Mouse (Mus musculus): ENCODE measurements around the gene Tasp1.
"Not testable (repeated sequence)": the region's sequence is repeated elsewhere in the genome, so short reads cannot be mapped to it uniquely, and the experiment has no call there.

Tasp1 gene

DNA sequence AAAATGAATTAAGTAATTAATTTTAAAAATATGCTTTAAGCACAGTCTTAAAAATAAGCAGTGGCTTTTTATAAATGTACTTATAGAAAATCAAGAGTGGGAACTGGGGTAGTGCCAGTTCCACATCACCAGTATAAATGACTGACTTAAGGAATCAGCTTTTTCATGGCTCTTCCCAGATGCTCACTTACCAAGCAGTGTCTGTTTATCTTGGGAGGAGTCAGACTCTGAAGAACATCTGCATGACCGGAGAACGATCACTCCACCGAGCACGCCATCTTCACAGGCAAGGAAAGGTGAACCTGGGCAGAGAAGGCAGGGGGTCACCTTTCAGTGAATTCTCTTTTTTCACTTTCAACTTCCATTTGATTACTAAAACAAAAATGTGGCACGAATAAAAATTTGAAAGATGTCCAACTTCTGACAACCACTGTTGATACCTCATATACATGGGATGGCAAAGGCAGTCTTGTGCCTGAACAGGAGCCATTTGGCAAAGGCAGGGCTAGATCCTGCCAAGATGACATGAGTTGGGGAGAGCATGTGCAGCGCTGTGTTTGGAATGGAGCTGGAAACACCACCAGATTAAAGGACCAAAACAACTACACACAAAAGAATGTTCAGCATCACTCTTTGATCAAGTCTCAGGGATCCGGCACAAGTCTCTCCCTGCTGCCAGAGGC is 182.9 kb downstream of the Tasp1 start:
- DNase-seq (ENCODE audit: low spot score in 2 of 2) = no peak

GRCm38 (mm10) chr2:139878052-139878621 is 188.5 kb downstream of the Tasp1 start:
- DNase-seq (ENCODE audit: low spot score in 2 of 2) = no peak

- DNase-seq (ENCODE audit: low spot score in 2 of 2) = no peak
Measured at GRCm38 (mm10) chr2:139875876-139876275, 190.7 kb downstream of the Tasp1 start.

DNA sequence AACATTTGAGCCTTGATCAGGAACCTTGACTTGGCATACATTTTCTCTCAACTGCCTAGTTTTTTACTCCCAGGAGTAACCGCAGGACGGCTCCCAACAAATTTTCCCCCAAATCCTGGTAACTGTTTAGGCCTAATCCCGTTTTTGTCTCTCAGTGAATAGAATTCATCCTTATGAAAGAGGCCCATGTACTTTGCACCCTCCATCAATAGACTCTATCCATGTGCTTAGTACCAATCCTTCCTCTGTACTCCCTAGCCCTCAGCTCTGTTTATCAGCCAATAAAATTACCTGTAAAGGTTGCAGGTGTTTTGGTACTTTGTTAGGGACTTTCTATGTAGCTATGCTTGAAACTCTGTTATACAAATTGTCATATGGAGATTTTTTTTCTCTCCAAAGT is 192.4 kb downstream of the Tasp1 start:
- DNase-seq (ENCODE audit: low spot score in 2 of 2) = no peak

DNA sequence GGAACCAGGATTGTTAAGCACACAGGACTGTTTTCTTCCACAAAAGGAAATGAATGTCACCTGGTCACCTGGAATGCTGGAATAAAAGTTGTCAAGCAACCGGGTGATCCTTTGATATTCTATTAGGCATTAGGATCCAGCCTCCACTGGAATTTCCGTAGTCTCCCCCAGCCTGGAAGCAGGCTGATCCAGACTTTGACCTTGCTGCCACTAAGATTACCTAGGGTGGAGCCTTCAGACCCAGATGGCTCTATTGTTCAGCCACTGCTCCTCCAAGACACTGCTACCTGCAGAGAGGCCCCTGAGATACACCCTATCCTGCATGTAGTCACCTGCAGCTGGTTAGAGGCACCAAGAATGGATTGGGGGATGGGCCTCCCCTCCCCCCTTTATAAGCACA is 192.8 kb downstream of the Tasp1 start:
- DNase-seq (ENCODE audit: low spot score in 2 of 2) = no peak

GRCm38 (mm10) chr2:139869071-139869470 is 197.5 kb downstream of the Tasp1 start:
- not testable (repeated sequence) for DNase-seq (ENCODE audit: low spot score in 2 of 2)

- DNase-seq (ENCODE audit: low spot score in 2 of 2) = not testable (repeated sequence)
Measured at GRCm38 (mm10) chr2:139863396-139863795, 203.2 kb downstream of the Tasp1 start.

- DNase-seq (ENCODE audit: low spot score in 2 of 2) = no peak
Measured at GRCm38 (mm10) chr2:139860133-139860494, 206.5 kb downstream of the Tasp1 start.

DNA sequence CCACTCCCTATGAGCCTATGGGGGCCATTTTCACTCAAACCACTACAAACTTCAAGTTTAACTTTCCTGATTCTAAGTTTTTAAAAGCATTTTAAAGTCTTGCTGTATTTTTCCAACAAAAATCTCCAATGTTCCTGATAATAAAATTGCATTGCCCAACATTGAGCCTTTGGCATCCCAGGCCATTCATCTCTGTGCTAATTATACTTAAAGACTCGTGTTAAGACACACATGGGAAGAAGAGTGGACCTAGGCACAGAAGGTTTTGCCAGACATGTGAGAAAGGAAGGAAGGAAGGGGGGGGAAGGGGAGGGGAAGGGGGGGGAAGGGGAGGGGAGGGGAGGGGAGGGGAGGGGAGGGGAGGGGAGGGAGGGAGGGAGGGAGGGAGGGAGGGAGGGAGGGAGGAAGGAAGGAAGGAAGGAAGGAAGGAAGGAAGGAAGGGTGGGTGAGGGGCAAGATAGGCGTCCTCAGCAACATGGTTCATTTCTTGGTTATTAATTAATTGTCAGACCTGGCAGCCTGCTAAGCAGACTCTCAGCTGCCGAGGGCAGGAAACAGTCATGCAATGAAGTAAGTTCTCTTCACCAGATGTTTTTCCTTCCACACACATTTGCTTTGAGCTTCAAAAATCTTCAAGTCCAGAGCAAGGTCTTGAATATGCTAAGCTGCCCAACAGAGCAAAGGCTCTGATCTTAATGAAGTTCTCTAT is 207.0 kb downstream of the Tasp1 start:
- DNase-seq (ENCODE audit: low spot score in 2 of 2) = no peak

GRCm38 (mm10) chr2:139849621-139850020 is 217.0 kb downstream of the Tasp1 start:
- DNase-seq (ENCODE audit: low spot score in 2 of 2) = no peak

DNA sequence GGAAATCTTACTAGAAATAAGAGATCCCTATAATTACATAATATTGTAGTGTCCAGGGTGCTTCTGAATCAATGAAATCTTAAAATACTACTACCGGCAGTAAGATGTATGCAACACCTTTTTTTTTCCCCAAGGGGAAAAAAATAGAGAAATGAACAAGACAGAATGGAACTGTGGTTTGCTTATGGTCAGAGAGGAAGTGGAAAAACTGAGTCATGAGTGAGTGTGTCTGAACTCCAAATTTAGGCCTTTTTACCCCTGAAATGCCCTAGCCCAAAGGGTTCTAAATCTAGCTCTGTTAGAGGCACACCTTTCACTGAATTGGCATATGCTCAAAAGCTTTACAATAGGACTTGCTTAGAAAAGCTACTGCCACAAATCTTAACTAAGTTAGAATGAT is 225.2 kb downstream of the Tasp1 start:
- no peak for DNase-seq (ENCODE audit: low spot score in 2 of 2)

- DNase-seq (ENCODE audit: low spot score in 2 of 2) = no peak
Measured at GRCm38 (mm10) chr2:139840941-139841340, 225.7 kb downstream of the Tasp1 start.

- no peak for DNase-seq (ENCODE audit: low spot score in 2 of 2)
Measured at GRCm38 (mm10) chr2:139821589-139822378, 244.8 kb downstream of the Tasp1 start.

DNA sequence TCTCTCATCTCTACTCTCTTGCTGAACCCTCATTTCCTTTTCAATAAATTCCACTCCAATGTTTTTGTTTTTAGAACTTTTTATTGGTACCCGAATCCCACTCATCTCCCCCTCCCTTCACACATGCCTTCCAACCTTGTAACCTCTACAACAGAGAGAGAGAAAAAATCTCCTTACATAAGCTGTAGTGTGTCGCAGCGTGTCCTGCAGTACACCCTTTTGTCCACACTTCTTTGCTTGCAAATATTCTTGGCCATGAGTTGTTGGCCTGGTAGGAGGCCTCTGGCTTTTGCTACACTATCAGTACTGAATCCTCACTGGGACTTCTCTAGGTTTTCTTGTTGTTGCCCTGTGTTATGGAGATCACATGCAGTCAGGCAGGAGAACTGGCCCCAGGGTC is 249.3 kb downstream of the Tasp1 start:
- no peak for DNase-seq (ENCODE audit: low spot score in 2 of 2)

DNA sequence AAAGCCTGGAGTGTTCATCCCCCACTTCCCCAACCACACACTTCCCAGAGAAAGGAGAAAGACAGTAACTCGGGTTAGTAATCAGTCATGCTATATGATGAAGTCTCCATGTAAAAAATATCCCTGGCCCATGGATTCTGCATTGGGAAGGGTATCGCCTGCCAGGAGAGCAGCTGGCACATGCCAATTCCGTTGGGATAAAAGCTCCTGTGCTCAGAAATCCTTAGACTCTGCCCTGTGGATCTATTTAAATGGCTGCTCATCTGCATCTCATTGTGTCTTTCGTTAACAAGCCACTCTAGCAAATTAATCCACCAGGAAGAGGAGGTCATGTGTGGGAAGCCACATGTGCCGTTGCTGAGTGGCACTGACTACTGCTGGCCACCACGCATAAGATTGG is 258.7 kb downstream of the Tasp1 start:
- no peak for DNase-seq (ENCODE audit: low spot score in 2 of 2)

- no peak for DNase-seq (ENCODE audit: low spot score in 2 of 2)
Measured at GRCm38 (mm10) chr2:139804041-139804440, 262.6 kb downstream of the Tasp1 start.

GRCm38 (mm10) chr2:139792345-139793120 is 274.1 kb downstream of the Tasp1 start:
- DNase-seq (ENCODE audit: low spot score in 2 of 2) = no peak

GRCm38 (mm10) chr2:139788658-139789057 is 277.9 kb downstream of the Tasp1 start:
- DNase-seq (ENCODE audit: low spot score in 2 of 2) = no peak

GRCm38 (mm10) chr2:139784946-139785345 is 281.7 kb downstream of the Tasp1 start:
- no peak for DNase-seq (ENCODE audit: low spot score in 2 of 2)

DNA sequence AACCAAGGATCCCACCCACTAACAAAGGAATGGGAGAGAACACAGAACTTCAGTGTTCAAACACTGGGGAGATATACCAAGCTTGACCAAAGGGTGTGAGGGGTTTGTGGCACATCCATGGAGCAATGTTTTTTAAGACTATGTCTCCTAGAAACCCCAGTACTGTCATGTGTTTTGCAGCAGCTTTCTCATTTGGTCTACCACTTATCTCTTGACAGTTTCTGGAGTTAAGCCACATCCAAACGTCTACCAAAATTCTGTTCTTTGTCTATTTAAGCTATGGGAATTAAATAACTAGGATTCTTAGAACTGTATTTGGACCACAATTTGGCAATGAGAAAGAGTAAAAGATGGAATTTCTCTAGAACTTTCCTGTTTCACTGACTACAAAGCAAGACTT is 282.1 kb downstream of the Tasp1 start:
- no peak for DNase-seq (ENCODE audit: low spot score in 2 of 2)

All from spleen, postnatal 10 days (tissue).